Comparison of ENCODE assay signal across 11 mouse cellular contexts in genomic region chr10:84230011-84230781, GRCm38 (mm10).
DNase-seq lines count a peak whose midpoint lies in the region; ATAC-seq and TF ChIP-seq lines count a peak whose summit lies in the region.
"Had no signal": no experiment of that assay in that cellular context is flagged by ENCODE, and none has a peak within 500 bp of the region (broad histone marks: within the 10 kb centered on the region; RNA-seq: fewer than 3 reads in every experiment).

No protein-coding gene starts in this region.

- H3K4me1 ChIP-seq in heart, embryonic 13.5 days: peaks cover 31% of the 10 kb centered on the region
- no peaks in the 10 kb centered on the region for H3K4me1 ChIP-seq in midbrain, embryonic 13.5 days (replicated peaks)
- no peaks in the 10 kb centered on the region for H3K4me1 ChIP-seq in embryonic facial prominence, embryonic 10.5 days
- H3K4me1 ChIP-seq: limb, embryonic 12.5 days had no signal

- H3K27ac ChIP-seq in left cerebral cortex, adult 2 months: peak overlapping the region; percentile 55
- peak overlapping the region; percentile 96 for H3K27ac ChIP-seq in heart, embryonic 13.5 days (replicated peaks)
- H3K27ac ChIP-seq in midbrain, embryonic 13.5 days: no peak overlapping the region
- no peak overlapping the region for H3K27ac ChIP-seq in embryonic facial prominence, embryonic 10.5 days (replicated peaks)
- H3K27ac ChIP-seq: limb, embryonic 12.5 days had no signal

- H3K4me3 ChIP-seq in left cerebral cortex, adult 2 months: no peak overlapping the region
- 0 out of 2 replicates have a peak overlapping the region, but pooled peaks have one; percentile 5 for H3K4me3 ChIP-seq in heart, embryonic 13.5 days
- no peak overlapping the region for H3K4me3 ChIP-seq in midbrain, embryonic 13.5 days (replicated peaks)
- no peak overlapping the region for H3K4me3 ChIP-seq in embryonic facial prominence, embryonic 10.5 days
- H3K4me3 ChIP-seq: limb, embryonic 12.5 days had no signal

- DNase-seq in left cerebral cortex, adult 2 months (ENCODE audit: extremely low spot score in 1 of 2, low spot score in 2 of 2): peak; percentile 28 to 30
- DNase-seq in left cerebral cortex, postnatal 10 days (ENCODE audit: extremely low spot score in 1 of 2, low spot score in 2 of 2): no peak
- DNase-seq in adrenal gland, postnatal 14 days: peak; percentile 60
- peak; percentile 22 to 40 for DNase-seq in left cerebral cortex, postnatal 14 days (ENCODE audit: low spot score in 2 of 2)
- DNase-seq in spleen, postnatal 36 days (ENCODE audit: low spot score in 2 of 2): no peak
- no peak for DNase-seq in embryonic facial prominence, embryonic 10.5 days (ENCODE audit: low spot score)
- DNase-seq: spleen, adult 18-20 months had no signal

- peak; percentile 82; the same call in 1 of the 2 replicates for ATAC-seq in heart, embryonic 13.5 days (ENCODE audit: extremely low read depth, insufficient number of reproducible peaks, low FRiP score, low TSS enrichment)
- ATAC-seq in midbrain, embryonic 13.5 days: no peak
- ATAC-seq: CD4-positive, CD25-positive, alpha-beta regulatory T cell, adult 4 months had no signal

- H3K27me3 ChIP-seq in heart, embryonic 13.5 days (replicated peaks): no peaks in the 10 kb centered on the region
- no peaks in the 10 kb centered on the region for H3K27me3 ChIP-seq in midbrain, embryonic 13.5 days
- H3K27me3 ChIP-seq in embryonic facial prominence, embryonic 10.5 days (replicated peaks; ENCODE audit: low read depth, poor library complexity, severe bottlenecking): no peaks in the 10 kb centered on the region
- H3K27me3 ChIP-seq: limb, embryonic 12.5 days had no signal

- H3K4me2 ChIP-seq in heart, embryonic 13.5 days: peak overlapping the region; percentile 43
- H3K4me2 ChIP-seq in midbrain, embryonic 13.5 days (replicated peaks): no peak overlapping the region
- H3K4me2 ChIP-seq: limb, embryonic 12.5 days had no signal

- H3K9me3 ChIP-seq in heart, embryonic 13.5 days: no peaks in the 10 kb centered on the region
- no peaks in the 10 kb centered on the region for H3K9me3 ChIP-seq in midbrain, embryonic 13.5 days
- no peaks in the 10 kb centered on the region for H3K9me3 ChIP-seq in embryonic facial prominence, embryonic 10.5 days
- H3K9me3 ChIP-seq: limb, embryonic 12.5 days had no signal

- intact Hi-C loops in left cerebral cortex, adult 2 months (cut with DNase I): no loop called here
- intact Hi-C loops in left cerebral cortex, postnatal 10 days (cut with DNase I): no loop called here
- intact Hi-C loops in left cerebral cortex, postnatal 14 days (cut with DNase I): no loop called here

- 38% methylated on average over 18 of the region's 18 CpGs for WGBS in heart, embryonic 13.5 days
- 87% methylated on average over 18 of the region's 18 CpGs for WGBS in midbrain, embryonic 13.5 days
- 89% methylated on average over 18 of the region's 18 CpGs for WGBS in embryonic facial prominence, embryonic 10.5 days

- peak overlapping the region; percentile 34; the same call in 1 of the 2 replicates for H3K9ac ChIP-seq in heart, embryonic 13.5 days
- H3K9ac ChIP-seq in midbrain, embryonic 13.5 days (replicated peaks): no peak overlapping the region
- H3K9ac ChIP-seq: limb, embryonic 12.5 days had no signal

- H3K36me3 ChIP-seq in heart, embryonic 13.5 days: no peaks in the 10 kb centered on the region
- H3K36me3 ChIP-seq in midbrain, embryonic 13.5 days: no peaks in the 10 kb centered on the region
- no peaks in the 10 kb centered on the region for H3K36me3 ChIP-seq in embryonic facial prominence, embryonic 10.5 days (replicated peaks)
- H3K36me3 ChIP-seq: limb, embryonic 12.5 days had no signal

- TF ChIP-seq CTCF in left cerebral cortex, adult 2 months (IDR thresholded peaks at IDR 0.05): no peak

Comparison
In these comparisons a context has a peak if more than half of its experiments do, and no peak if none do; other contexts are left out.
1. DNase-seq: peak in left cerebral cortex, adult 2 months (2 of 2), adrenal gland, postnatal 14 days (single experiment) and left cerebral cortex, postnatal 14 days (2 of 2); none in left cerebral cortex, postnatal 10 days (0 of 2), spleen, postnatal 36 days (0 of 2) and embryonic facial prominence, embryonic 10.5 days (single experiment).
2. H3K27ac ChIP-seq: peak in left cerebral cortex, adult 2 months (single experiment) and heart, embryonic 13.5 days (single experiment); none in midbrain, embryonic 13.5 days (single experiment) and embryonic facial prominence, embryonic 10.5 days (single experiment).